Mouse (Mus musculus) adrenal gland, postnatal 10 days (tissue): Measurements from ENCODE around the gene Hist1h3f. TPM values are rescaled to one million over a fixed set of nuclear protein-coding genes. Genes with fewer than 3 reads are reported as not detected.
"Not testable (repeated sequence)": the region's sequence is repeated elsewhere in the genome, so short reads cannot be mapped to it uniquely, and the experiment has no call there.

Experiments
- DNase-seq: peaks from one replicate; pipeline ENCODE4 v3.0.0; 2021; ENCODE audit warnings: mixed read lengths
- total RNA-seq, 2 experiments: library from RNA; stranded (reverse); gene quantifications; 2 replicates each; pipeline ENCODE4 v1.2.3; 2021

Hist1h3f gene
- total RNA-seq, 2 experiments from 2014 or later: 93.2 to 104 TPM

DNA sequence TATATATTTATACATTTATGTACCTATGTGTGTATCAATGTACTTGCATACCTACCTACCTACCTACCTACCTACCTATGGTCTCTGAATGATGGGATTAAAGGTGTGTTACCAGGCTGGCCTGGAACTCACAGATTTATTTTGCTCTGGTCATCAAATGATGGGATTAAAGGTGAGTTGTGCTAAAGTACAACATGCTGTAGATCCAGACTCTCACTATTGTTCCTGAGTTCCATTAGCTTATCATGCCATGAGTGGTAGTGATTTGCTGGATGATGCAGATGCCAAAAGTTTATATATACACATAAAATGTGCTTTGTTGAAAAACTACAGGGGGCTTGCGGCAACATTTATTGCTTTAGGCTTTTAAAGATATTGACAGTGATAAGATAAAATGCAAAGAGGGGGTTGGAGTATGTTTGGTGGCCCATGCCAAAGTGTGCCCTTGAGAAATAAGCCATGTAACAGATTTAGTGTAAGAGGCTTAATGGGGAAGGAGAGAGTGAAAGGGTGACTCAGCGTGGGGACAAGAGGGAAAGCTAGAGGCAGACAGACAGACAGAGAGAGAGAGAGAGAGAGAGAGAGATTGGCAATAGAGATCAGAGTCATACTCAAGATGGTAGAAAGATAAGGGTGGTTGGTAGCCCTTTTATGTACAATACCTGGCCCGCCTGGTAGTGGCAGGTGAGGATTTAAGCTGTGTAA is 6.7 kb upstream of the Hist1h3f start:
- DNase-seq: no peak

GRCm38 (mm10) chr13:23538249-23538648 is 5.6 kb upstream of the Hist1h3f start:
- no peak for DNase-seq

DNA sequence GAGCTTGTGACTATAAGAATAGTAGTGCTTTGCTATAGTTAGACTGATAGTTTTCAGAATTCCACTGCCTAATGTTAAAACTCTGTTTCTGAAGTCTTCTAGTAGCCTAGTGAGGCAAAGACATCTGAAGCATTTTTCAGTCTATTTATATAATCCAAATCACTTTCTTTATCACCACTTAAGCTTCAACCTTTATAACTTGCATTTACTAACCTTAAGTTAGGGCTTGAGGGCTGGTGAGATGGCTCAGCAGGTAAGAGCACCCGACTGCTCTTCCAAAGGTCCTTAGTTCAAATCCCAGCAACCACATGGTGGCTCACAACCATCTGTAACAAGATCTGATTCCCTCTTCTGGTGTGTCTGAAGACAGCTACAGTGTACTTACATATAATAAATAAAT is 4.0 kb upstream of the Hist1h3f start:
- DNase-seq: not testable (repeated sequence)

DNA sequence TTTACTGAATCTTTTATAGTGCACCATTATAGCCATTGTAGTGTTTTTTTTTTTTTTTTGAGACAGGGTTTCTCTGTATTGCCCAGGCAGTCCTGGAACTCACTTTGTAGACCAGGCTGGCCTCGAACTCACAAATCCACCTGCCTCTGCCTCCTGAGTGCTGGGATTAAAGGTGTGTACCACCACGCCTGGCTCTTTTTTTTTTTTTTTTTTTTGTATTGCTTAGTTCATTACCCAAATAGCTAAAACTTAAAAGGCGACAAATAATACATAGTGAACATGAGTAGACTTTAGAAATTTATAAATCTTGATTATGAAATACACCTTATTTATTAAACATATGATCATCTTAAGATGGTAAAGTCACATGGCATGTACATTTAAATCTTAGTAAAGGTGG is 2.4 kb upstream of the Hist1h3f start:
- no peak for DNase-seq

GRCm38 (mm10) chr13:23542225-23542980 is 1.4 kb upstream of the Hist1h3f start:
- DNase-seq: not testable (repeated sequence)

DNA sequence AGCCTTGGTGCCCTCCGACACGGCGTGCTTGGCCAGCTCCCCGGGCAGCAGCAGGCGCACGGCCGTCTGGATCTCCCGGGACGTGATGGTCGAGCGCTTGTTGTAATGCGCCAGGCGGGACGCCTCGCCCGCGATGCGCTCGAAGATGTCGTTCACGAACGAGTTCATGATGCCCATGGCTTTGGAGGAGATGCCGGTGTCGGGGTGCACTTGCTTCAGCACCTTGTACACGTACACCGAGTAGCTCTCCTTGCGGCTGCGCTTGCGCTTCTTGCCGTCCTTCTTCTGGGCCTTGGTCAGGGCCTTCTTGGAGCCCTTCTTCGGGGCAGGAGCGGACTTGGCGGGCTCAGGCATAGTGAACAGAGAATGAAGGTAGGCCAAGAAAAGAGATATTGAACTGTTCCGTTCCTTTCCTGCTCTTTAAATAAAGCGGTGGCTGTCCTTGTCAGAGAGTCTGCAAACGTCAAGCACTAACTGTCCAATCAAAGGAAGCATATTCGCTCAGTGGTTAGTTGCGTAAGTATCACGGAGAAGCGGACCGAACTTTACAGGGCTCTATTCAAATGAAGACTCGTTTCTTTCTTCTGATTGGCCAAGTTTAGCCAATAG is 749 bp upstream of the Hist1h3f start, which contains the start of gene Hist1h2bh:
Gene Hist1h2bh, minus strand, starts transcription at position 394 of the 609 bp plus-strand sequence.
- DNase-seq: peak; percentile 77

DNA sequence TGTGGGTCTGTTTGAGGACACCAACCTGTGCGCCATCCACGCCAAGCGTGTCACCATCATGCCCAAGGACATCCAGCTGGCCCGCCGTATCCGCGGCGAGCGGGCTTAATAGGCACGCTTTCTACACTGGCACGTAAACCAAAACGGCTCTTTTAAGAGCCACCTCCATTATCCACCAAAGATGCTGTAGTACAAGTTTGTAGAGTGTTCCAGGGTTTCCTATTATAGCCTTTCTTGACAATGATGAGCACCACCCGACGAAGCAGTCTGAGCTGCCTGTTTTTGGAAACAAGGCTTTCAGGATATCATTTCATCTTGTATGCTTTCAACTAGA is 902 bp downstream of the Hist1h3f start:
- not testable (repeated sequence) for DNase-seq

DNA sequence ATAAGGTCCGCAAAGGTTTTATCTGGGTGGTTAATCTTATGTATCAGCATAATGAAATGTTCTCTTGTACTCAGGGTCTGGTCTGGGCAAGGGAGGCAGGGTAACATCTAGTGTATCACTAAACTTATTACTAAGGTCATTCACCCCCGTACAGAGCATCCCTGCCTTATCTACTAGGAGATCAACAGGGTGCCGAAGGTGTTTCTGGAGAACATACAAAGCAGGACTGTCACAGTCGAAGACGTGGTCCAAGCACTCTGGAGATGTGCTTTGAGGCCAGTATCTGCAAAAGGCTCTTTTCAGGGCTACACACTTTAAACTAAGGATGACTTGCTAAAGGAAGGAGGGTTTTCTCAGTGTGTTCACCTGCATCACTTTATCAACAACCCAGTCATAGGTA is 2.8 kb downstream of the Hist1h3f start:
- DNase-seq: no peak

DNA sequence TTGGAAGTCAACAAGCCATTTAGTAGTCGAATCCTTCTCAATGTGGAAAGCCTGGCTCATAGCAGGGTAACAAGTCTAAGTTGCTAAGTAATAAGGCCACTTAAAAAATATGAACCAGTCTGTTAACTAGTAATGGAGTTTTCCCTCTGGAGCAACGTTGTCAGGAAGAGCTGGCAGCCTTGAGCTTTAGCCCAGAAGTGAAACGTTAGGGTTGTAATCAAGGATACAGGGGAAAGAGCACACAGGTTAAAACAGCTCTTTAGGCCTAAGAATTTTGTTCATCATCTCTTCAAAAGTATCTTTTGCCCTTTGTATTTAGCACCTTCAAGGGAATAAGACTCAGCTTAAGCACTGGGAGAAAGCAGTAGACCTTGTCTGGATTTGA is 6.9 kb downstream of the Hist1h3f start:
- DNase-seq: no peak

GRCm38 (mm10) chr13:23551146-23551834 is 7.4 kb downstream of the Hist1h3f start, which contains the start of gene Hist1h4f:
Hist1h4f (minus strand) TSS chr13:23551648.
- DNase-seq: peak; percentile 91

- DNase-seq: no peak
Measured at GRCm38 (mm10) chr13:23551931-23552914, 8.4 kb downstream of the Hist1h3f start.

DNA sequence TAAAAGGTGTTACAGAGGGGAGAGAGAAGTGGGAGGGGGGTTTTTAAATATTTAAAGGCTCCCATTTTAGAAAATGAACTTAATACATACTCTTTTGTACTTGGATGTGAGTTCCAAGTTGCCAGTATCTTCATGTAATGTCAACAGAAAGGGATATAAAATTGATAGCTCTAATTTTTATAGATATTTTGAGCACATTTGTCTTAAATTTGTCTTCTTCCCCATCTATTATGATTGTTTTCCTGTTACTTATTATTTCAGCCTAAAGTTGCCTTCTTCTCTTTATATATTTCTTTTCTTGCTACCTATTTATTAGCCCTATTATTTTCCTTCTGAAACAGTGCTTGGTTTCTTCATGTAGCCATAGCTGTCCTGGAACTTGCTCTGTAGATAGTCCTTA is 9.1 kb downstream of the Hist1h3f start, which contains the start of gene Hist1h1d:
Gene Hist1h1d, plus strand, starts transcription at position 301 of the 400 bp plus-strand sequence.
- DNase-seq: no peak

DNA sequence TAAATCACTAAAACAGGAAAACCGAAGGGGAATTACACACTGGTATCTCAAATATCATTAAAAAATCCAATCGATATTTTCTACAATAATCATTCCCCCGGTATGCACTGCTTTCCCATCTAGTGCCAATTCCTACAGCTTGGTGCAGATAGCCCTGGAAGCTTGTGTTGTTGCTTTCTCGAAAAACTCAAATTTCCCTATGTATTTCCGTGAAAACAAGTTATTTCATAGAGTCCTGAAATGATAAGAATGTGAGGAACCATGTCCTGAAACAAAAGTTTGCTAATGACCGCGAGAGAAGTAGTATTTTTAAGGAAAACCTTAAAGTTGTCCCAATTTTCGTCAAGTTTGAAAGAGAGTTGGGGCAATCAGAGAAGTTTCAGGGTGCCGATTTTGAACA is 10.5 kb downstream of the Hist1h3f start:
- DNase-seq: no peak

DNA sequence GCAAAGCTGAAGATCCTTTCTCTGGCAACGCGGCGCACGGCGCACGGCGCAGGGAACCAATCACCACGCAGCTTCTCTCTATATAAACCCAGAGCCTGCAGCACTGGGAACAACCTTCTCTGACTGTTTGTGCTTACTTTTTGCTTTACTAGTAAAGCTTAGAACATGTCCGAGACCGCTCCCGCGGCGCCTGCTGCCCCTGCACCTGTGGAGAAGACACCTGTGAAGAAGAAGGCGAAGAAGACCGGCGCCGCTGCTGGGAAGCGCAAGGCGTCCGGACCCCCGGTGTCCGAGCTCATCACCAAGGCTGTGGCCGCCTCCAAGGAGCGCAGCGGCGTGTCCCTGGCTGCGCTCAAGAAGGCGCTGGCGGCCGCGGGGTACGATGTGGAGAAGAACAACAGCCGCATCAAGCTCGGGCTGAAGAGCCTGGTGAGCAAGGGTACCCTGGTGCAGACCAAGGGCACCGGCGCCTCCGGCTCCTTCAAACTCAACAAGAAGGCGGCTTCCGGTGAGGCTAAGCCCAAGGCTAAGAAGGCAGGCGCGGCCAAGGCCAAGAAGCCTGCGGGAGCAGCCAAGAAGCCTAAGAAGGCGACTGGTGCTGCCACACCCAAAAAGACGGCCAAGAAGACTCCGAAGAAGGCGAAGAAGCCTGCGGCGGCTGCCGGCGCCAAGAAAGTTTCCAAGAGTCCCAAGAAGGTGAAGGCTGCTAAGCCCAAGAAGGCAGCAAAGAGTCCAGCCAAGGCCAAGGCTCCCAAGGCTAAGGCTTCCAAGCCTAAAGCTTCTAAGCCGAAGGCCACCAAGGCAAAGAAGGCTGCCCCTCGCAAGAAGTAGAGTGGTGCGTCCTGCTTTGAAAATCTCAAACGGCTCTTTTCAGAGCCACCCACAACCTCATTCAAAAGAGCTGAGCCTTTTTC is 11.3 kb downstream of the Hist1h3f start:
- peak; percentile 84 for DNase-seq

DNA sequence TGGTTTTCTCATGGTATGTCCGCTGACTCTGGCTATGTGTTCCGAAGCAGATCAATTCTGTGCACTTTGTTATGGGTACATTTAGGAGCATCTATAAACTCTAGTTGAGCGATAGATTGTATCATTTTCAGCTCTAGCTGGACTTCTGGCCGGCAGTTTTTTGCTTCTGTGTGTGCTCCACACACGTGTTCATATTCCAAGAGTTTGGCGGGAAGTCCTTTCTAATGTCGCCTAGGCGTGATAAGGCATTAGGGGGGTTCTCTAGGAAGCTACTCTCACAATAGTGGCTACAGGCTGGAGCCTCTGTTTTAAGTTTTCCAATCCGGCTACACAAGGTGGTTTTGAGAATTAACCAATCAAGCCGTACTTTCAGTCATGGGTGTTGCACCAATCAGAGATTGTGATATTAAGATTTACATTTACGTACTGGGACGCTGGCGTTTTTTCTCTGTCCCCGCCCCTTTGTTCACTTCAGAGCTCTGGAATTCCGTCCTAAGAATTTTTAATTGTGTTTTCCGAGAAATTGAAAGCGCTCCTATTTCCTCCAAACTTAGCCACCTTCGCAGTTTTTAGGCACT is 12.1 kb downstream of the Hist1h3f start:
- peak; percentile 75 for DNase-seq

GRCm38 (mm10) chr13:23556906-23557305 is 13.1 kb downstream of the Hist1h3f start:
- DNase-seq: no peak

DNA sequence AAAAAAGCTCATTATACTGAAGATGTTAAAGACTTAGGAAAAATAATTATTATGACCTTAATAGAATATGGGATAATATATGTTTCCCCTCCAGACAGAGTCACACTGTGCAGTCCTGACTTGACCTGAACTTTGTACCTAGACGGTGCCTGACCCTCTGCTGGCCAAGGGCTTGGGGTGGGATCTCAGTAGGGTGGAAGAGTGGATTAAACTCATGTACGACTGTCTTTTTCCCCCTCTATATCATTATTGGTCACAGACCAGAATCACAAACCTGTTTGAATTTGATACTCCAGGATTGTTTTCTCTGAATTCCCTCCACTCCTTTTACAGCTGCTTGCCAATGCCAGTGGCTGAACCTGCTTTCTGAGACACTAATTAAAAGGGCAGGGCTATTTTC is 16.8 kb downstream of the Hist1h3f start:
- not testable (repeated sequence) for DNase-seq

GRCm38 (mm10) chr13:23561531-23561882 is 17.7 kb downstream of the Hist1h3f start:
- not testable (repeated sequence) for DNase-seq

- DNase-seq: peak; percentile 94
Measured at GRCm38 (mm10) chr13:23561883-23562659, 18.2 kb downstream of the Hist1h3f start, which contains the start of gene Hist1h3e. Hist1h3e (minus strand) TSS chr13:23562369.
